Mouse (Mus musculus) adrenal gland (tissue): ENCODE data around the gene AC170998.1.

Source experiments
- intact Hi-C: fragments of 180-260 bp; cut with DNase I; formaldehyde crosslinking; loops from one replicate; pipeline ENCODE4 v1.15.1; 2025
- long read RNA-seq, 2 experiments: library from polyadenylated mRNA; unstranded; transcript quantifications; one replicate each; pipeline ENCODE4 v2.0.0; 2020; ENCODE audit warnings: borderline replicate concordance in 1 of 2; ENCODE audit not compliant: insufficient replicate concordance in 1 of 2

Gene AC170998.1
- long read RNA-seq, experiment 1, result 0 reads
- long read RNA-seq, experiment 2, result 0 reads

DNA sequence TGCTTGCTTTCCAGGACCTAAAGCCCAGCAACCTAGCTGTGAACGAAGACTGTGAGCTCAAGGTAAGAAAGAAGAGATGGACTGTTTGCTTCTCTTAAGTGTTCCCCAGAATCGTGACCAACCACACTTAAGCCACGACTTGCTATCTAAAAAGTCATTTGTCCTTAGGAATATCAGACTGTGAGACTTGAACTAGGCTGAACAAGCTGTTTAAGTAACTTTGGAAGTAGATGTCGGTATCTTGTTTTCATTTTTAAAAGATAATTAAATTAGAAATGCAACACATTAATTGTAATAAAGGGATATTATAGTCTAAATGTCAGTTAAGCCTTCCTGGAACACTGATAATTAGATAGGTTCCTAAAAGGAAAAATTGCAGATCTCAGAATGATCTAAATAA is at the start of gene AC170998.1:
AC170998.1 (plus strand) TSS at position 301 of the 400 bp plus-strand sequence.
- intact Hi-C loops, result no loop called here

DNA sequence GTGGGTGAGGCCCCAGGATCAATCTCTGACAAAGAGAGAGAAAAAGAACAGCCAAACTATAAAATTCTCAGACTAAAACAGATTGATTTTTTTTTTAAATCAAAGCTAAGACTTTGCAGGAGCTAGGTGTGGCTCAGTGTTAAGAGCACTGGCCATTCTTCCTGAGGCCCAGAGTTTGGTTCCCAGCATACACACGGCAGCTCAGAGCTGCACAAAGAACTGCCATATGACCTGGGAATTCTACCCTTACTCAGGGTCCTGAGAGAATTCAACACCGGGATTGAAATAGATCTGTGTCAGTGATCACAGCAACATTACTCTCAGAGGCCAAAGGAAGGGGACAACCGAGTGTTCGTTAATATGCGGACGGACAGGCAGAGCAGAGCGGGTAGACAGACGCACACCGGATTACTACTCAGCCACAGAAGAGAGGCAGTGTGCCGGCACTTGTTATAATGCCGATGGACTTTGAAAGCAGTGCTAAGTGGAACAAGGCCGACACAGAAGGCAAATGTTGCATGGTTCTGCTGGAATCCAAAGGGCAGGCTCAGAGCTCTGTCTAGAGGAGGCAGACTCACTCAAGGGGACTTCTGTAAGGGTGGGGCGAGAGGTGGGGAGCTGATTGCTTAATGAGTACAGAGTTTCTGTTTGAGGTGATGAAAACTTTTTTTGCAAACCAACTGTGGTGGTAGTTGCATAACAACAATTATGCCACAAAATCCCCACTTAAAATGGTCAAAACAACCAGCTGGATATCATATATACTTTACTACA is 43.4 kb upstream of the AC170998.1 start:
- intact Hi-C loops, result no loop called here

GRCm38 (mm10) chr17:28683601-28684000 is 42.3 kb upstream of the AC170998.1 start:
- intact Hi-C loops, result no loop called here

DNA sequence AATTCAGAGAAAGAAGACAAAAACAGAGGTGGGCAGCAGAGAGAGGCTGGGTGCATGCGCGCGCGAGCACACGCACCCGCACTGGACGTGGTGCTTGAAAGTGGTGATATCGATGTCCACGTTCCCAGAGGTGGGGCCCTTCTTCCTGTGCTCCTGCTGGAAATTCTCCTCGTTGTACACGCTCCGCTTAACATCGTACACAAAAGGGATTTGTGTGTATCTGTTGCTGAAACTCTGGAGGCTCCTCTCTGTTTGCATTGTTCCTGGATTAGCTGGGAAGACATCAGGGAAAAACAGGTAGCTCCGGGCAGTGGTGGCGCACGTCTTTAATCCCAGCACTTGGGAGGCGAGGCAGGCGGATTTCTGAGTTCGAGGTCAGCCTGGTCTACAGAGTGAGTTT is 41.3 kb upstream of the AC170998.1 start:
- intact Hi-C loops, result no loop called here

- intact Hi-C loops, result no loop called here
These were observed 38.5 kb upstream of the AC170998.1 start for GRCm38 (mm10) chr17:28687354-28687753.

DNA sequence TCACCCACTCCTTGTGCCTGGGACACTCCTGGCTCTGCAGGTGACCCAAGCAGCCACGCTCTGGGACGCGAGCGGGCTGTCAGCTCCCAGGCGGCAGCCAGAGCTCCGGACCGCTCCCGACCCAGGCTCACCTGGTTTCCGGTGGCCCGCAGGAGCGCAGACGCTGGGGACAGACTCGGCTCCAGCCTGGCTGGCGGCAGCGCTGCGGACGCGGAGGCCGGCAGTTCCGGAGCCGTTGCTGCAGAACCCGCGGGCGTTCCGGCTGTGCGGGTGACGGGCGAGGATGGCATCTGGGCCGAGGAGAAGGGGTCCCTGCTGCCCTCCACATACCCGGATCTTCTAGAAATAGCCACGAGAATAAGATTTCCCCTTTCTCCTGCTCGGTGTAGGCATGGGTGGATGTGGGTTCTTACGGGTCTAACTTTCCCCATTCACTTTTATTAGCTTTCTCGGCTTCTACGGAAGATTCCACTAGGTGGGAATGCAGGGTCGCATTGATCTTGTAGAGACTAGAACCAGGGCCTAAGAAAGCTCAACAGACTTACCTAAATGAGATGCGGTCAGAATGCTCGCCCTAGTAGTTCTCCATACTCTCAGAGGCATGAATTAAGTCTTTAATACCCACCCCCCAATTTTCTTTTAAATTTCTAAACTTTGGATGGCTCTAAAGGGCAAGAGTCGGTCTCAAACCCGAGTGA is 36.1 kb upstream of the AC170998.1 start, which contains the start of gene Slc26a8:
Slc26a8 (minus strand) TSS at position 648 of the 698 bp plus-strand sequence.
- intact Hi-C loops, result loop anchor here (10.0 kb wide), 1 partner anchor 235 kb away; no protein-coding TSS in a partner anchor

GRCm38 (mm10) chr17:28690776-28691686 is 34.9 kb upstream of the AC170998.1 start, which contains the start of gene Mapk14:
Gene Mapk14, plus strand, starts transcription at chr17:28691329.
- intact Hi-C loops, result loop anchor here (10.0 kb wide), 1 partner anchor 234 kb away; no protein-coding TSS in a partner anchor

DNA sequence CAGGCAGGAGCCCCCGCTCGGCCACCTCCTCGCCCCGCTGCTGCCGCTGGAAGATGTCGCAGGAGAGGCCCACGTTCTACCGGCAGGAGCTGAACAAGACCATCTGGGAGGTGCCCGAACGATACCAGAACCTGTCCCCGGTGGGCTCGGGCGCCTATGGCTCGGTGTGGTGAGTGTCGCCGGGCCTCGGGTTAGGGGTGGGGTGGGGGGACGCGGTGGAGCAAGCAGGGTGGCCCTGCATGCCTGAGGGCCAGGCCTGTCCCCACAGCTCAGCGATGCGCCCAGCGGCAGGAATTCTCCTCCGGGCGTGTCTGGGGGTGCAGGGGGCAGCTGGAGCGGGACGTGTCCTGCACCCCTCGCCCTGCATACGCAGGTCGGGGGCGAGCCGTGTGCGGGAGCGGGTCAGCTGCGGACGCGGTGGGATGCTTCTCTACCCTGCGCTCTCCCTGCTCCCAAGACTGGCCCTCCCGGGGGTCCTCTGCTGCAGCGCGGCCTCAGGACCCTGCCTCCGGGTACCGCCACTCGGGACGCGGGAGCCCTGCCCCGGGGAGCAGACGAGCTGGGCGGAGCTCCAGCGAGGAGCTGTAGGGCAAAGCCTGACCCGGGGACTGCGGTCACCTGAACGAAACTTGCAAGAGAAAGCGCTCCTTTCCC is 34.1 kb upstream of the AC170998.1 start:
- intact Hi-C loops, result loop anchor here (10.0 kb wide), 1 partner anchor 233 kb away; no protein-coding TSS in a partner anchor

DNA sequence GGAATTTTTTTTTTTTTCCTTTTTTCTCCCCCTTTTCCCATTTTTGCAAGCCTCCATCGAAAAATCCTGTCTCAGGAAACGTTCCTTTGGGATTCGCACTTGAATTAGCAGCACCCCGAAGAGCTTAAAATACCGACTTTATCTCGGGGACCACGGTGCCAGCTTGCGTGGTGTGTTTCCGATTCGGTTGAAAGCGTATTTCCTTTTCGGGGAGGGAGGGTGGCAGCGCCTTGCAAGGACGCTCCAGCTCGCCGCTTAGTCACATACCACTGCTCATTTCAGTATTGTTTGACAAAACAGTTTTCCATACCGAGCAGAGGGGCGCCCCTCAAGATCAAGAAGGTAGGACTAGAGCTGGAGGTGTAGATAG is 33.6 kb upstream of the AC170998.1 start:
- intact Hi-C loops, result loop anchor here (10.0 kb wide), 1 partner anchor 232 kb away; no protein-coding TSS in a partner anchor

- intact Hi-C loops, result loop anchor here (10.0 kb wide), 1 partner anchor 232 kb away; no protein-coding TSS in a partner anchor
These were observed 32.8 kb upstream of the AC170998.1 start for GRCm38 (mm10) chr17:28693086-28693485.

- intact Hi-C loops, result loop anchor here (10.0 kb wide), 1 partner anchor 231 kb away; no protein-coding TSS in a partner anchor
These were observed 31.8 kb upstream of the AC170998.1 start for GRCm38 (mm10) chr17:28694078-28694477.

DNA sequence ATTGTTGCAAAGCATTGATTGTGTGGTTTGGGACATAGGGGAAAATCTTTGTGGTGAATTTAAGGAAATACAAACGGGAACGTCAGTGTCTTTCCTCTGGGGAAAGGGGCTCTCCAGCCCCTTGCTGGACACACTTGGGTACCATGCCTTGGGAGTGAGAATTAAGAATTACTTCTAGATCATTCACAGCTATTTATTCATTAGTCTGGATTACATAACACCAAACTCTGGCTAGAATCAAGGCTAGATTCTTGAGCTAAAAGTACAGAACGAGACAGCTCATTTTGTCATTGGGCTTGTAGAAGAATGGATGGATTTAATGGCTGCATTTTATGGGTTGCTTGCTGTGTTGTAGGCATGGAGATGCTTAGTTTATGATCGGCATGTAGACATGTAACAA is 31.1 kb upstream of the AC170998.1 start:
- intact Hi-C loops, result loop anchor here (5.0 to 10.0 kb wide), 2 partner anchors 47 to 230 kb away; no protein-coding TSS in a partner anchor

- intact Hi-C loops, result loop anchor here (5.0 to 10.0 kb wide), 2 partner anchors 46 to 228 kb away; no protein-coding TSS in a partner anchor
These were observed 29.2 kb upstream of the AC170998.1 start for GRCm38 (mm10) chr17:28696641-28697040.

- intact Hi-C loops, result loop anchor here (5.0 to 10.0 kb wide), 2 partner anchors 45 to 227 kb away; no protein-coding TSS in a partner anchor
These were observed 28.3 kb upstream of the AC170998.1 start for GRCm38 (mm10) chr17:28697290-28698195.

GRCm38 (mm10) chr17:28698245-28698644 is 27.6 kb upstream of the AC170998.1 start:
- intact Hi-C loops, result loop anchor here (5.0 to 10.0 kb wide), 2 partner anchors 44 to 227 kb away; no protein-coding TSS in a partner anchor

DNA sequence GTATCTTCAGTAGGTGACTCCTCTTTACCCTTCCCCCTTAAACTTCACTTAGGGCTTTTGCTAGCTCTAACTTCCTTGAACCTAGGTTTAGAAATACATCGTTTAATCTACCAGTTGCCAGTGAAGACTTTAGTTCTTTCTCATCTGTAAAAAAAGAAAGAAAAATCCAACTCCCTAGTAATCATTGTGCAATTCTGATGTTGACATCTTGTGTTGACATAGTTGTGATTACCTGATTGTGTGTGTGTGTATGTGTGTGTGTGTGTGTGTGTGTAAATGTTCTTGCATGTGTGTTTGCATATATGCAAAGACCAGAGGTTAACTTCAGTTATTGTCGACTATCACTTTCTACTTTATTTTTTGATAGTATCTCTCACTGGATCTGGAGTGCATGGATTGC is 27.2 kb upstream of the AC170998.1 start:
- intact Hi-C loops, result loop anchor here (5.0 to 10.0 kb wide), 2 partner anchors 44 to 226 kb away; no protein-coding TSS in a partner anchor

DNA sequence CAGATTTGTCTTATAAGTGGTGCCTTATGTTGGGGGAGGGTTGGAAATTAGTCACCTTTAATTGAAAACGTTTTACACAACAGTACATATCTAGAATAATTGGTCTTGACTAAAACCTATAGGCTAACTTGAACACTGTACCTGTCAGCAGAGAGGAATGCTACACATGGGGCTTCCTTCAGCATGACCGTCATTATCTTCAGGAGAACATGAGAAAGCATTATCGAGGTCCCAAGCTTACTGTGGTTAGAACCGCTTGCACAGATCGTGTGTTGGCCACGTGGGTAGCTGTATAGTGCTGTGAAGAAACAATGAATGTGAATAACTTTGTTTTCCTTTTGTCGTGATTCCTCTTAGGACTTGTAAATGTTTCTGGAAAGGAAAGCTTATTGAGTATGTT is 26.1 kb upstream of the AC170998.1 start:
- intact Hi-C loops, result loop anchor here (5.0 to 10.0 kb wide), 2 partner anchors 43 to 225 kb away; no protein-coding TSS in a partner anchor

DNA sequence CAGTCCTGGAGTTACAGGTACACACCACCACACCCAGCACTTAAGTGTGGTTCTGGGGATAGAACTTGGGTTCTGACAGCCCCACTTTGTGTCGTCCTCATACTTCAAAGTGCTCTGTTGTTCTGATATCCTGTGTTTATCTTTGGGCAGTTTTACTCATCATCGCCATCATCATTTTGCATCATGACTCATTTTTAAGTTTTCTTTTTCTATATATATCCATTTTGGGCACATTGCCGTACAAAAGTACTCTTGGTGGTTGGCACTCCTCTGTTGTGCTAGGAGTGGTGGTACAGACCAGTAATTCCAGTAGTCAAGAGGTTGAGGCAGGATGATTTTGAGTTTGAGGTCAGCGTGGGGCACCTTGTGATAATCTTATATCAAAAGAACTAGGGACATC is 24.7 kb upstream of the AC170998.1 start:
- intact Hi-C loops, result no loop called here

GRCm38 (mm10) chr17:28701737-28702136 is 24.1 kb upstream of the AC170998.1 start:
- intact Hi-C loops, result no loop called here
